Mouse (Mus musculus) small intestine, adult 2 months (tissue): ENCODE measurements around the gene Hoxd10.

ENCODE experiments used
- CTCF ChIP-seq: fragments of 200-500 bp; IDR thresholded peaks from 2 replicates; pipeline ENCODE4 v1.5.1; 2012; ENCODE audit warnings: low read depth, mild to moderate bottlenecking, control low read depth, inconsistent platforms, low read length, moderate library complexity, mixed read lengths; ENCODE audit not compliant: insufficient replicate concordance, insufficient read length; ENCODE audit errors: extremely low read depth
- POLR2A ChIP-seq: fragments of 200-500 bp; IDR thresholded peaks from 2 replicates; pipeline ENCODE4 v1.6.1; 2012; ENCODE audit warnings: low read depth, mild to moderate bottlenecking, control low read depth, inconsistent platforms, low read length, moderate library complexity

- TF ChIP-seq CTCF (no peak), POLR2A (no peak)
Observed at GRCm38 (mm10) chr2:74679596-74679971, 12.1 kb upstream of the Hoxd10 start.
